Mouse (Mus musculus): ENCODE measurements at regions not wholly inside any gene's neighbourhood (a gene's known extent, or its start where the extent isn't known, plus 50 kb on each side); places are given as distances from the start of the nearest gene placed in this dataset.

DNA sequence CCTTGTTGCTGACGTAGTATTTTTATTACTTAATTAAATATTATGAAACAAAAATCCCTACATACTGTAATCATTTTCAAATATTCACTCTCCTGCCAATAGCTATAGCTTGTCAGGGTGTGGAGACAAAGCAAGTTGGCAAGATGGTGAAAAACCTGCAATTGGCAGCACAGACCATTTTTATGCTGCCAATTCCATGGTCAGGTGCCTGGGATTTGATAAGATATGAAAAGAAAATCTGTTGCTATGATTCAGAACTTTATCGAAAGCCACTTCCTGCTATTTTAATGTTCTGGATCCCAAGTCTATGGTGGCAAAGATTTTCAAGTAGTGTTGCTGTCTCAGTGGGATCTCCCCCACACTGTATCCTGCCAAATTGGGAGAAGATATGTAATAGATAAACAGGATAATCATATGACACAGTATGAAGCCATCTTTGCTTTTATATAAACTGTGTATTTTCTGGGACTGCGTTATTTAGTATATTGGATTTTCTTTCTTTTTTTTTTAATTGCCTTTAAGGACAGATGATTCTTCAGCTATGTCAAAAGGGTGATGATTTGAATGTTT lies 165.3 kb upstream of the Lrrc3b start:
- ATAC-seq, result no peak

DNA sequence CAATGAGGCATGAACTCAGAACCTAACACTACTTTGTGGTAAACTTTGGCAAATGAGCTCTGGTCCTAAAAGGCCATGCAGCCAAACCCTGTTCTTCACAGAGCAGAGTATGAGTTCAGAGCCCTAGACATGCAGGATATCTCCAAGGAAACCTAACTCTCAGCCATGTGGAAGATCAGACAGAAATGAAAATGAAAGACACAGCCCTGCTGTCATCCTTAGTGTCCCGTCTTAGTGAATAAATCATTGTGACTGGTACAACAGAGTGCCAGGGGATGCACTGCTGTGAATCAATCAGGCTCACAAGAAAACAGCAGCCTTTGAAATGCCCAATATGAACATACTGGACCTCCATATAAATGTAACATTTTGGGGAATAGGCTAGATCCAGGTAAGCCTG lies 171.4 kb upstream of the Lrrc3b start:
- no peak for ATAC-seq

DNA sequence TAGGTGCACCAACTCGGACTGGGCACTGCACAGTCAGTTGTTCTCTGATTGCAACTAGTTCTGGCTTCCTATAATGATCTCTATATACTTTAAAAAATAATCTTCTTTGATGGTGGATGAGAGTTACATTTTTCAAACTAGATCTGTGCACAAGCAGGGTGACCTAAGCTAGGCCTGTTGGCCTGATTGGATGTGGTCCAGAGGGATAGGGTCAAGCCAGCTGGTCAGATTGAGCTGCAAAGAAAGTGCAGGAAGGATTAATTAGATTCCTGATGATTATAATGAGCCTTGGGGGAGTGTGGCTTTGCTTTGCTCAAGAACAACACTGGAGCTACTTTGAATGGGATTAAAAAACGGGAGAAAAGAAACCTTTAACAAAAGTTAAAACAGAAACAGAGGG lies 195.8 kb upstream of the Lrrc3b start:
- no peak for ATAC-seq

DNA sequence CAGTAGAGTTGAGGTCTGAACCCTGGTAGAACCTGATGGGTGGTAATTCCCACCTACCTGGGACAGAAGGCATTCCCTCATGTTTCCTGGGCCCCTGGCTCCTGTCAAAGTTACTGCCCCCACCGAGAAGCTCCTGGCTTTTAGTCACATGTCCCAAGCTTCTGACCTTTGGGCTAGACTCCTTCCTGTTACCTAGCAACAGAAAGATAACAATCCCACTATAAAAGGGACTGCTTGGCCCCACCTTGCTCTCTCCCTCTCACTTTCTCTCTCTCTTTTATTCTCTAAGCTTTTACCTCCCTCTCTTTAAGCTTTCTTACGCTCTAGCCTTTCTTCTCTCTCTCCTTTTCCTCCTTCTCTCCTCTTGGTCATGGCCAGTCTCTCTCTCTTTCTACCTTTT lies 198.9 kb upstream of the Lrrc3b start:
- ATAC-seq, result no peak

DNA sequence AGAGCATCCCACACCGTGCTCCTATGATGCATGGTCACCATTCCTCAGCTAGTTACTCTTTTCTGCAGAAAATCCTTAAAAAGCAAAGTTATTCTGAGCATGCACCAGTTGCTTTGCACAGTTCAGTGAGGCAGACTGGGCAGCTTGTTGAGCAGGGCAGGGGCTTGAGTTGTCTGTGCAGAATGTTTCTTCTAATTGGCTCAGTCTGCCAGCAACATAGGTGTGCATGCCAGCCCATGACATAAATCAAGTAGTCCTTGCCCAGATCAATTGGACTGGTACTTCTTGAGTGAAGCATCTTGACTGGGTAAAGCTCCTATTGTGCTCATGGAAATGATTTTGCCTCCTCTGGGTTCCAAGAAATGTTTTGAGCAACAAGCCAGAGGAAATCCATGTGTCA lies 200.1 kb upstream of the Lrrc3b start:
- ATAC-seq, result no peak

DNA sequence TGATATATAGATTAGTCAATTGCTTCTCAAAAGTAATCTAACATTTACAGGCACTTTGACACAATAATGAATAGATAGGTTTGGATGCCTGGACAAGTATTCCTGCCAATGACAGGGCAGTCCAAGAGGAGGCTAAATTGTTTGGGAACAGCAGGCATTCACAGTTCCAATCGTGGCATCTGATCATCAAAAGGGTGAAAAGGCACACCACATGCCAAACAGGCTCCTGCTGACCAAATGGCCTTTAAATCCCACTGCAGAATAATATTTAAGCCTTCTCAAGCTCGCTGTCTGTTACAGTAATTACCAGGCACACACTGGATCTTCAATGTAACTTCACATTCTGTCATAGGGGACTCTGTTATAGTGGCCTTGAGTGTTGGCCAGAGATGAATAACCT lies 222.1 kb upstream of the Lrrc3b start:
- no peak for ATAC-seq

DNA sequence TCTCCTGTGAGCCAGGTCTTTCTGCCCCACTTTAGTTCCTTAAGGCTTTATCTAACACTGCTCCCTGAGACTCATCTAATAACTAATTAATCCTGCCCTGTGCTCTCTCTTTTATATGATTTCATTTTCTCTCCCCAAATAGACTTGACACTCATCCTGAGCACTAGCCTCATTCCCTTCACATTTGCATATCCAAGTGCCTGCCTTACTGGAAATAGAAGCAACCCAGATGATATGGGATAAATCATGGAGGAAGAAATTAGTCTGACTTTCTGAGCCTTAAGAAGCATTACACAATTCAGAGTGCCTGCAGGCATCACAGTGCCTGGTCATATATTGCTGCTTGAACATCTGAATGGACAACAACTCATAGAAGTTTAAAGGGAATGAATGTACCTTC lies 233.5 kb upstream of the Lrrc3b start:
- ATAC-seq, result no peak

DNA sequence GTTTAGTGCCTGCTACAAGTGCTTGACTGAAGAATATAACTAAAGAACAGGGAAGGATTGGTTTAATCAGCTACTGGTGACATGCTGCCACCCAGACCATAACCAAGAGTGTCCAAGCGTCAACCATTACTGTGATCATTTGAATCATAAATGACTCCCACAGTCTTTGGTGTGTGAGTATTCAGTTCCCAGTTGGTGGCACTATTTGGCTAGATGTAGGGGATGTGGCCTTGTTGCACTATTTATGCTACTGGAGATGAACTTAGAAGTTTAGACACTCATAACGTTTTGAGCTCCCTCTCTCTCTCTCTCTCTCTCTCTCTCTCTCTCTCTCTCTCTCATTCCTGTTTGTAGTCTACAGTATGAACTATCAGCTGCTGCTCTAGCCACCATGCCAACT lies 238.4 kb upstream of the Lrrc3b start:
- ATAC-seq, result no peak

DNA sequence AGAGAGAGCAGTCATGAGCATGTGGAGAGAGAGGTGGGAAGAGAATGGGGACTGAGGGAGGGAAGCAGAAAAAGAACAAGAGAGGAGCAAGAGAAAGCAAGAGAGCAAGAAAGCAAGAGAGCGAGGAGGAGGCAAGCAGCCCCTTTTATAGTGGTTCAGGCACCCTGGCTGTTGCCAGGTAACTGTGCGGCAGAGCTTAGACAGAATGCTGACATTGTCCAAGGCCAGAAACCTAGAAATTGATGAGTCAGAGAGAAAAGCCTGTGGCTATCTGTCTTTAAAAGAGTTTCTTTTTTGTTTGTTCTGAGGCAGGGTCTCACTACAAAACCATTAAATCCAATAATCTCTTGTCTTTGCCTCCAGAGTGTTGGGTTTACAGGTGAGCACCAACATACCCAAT lies 240.7 kb upstream of the Lrrc3b start:
- no peak for ATAC-seq

DNA sequence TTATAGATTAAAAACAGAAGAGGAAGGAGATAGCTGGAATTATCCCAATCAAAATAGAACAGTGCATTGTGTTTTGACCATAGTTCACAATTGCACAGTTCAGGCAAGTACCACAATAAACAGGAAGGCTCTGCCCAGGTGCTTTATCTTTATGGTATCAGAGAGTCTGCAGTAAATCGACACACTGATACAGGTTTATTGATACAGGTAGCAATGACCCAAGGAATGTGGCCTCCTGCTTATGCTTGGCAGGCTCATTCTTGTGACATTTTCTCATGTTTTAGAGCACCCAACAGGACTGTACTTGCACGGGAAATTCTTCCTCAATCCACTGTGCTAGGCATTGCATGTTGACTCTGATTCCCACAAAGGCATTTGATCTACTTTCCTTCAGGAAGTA lies 259.2 kb upstream of the Lrrc3b start:
- ATAC-seq, result no peak

DNA sequence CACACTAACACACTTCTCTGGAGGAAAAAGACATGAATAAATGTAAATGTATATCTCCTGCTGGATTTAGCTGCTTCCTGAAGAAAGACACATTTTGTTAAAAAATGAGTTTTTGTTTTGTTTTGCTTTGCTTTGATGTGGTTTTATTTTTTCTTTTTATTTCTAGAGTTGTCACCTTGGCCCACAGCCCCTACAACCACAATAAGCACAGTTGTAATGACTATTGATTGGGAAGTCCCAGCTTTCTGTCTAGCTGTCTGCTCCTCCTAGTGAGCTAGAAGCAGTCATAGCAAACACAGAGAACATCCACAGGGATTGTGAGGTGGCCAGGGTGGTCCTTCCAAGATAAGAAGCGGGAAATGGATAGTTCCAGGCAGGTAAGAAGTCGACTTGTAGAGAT lies 259.8 kb upstream of the Lrrc3b start:
- ATAC-seq, result peak; percentile 65

DNA sequence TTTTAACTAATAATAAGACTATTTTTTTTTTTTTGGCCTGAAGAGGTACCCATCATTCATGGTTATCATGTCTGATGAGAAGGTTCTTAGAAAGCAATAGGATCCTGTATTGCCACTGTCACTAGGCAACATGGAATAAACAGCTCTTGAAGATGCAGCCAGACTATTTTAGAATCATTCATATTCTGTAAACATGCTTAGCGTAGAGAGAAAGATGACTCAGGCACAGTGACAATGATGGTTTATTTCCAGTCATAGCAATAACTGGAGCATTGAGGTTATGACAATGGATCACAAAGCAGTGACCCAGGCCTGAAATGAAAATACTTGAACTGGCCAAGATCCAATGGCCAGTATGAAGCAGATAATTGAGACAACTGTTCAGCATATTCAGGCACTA lies 283.3 kb upstream of the Lrrc3b start:
- no peak for ATAC-seq

DNA sequence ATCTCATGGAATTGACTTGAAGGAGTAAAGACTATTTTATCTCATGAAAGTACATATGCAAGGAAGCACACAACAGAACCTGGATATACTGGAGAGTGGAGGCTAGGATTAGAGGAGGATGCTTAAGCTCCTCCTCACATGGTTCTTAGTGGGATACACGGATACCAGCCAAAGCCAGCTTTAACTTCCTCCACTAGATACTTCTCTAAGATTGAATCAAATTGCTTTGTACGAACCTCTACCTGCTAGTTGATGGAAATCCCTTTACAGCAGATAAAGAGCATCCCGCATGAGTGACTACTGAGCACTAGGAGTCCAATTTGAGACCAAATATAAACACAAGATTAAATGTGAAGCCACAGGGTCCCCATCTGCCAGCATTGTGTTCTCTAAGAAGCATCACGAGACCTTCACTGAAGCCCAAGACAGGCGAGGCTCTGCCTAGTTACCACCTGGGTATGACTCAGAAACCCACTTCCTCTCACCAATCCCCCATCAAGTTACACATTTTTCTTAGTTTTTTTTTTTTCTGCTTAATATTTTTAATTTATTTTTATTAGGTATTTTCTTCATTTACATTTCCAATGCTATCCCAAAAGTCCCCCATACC lies 307.9 kb upstream of the Lrrc3b start:
- ATAC-seq, result peak; percentile 99

DNA sequence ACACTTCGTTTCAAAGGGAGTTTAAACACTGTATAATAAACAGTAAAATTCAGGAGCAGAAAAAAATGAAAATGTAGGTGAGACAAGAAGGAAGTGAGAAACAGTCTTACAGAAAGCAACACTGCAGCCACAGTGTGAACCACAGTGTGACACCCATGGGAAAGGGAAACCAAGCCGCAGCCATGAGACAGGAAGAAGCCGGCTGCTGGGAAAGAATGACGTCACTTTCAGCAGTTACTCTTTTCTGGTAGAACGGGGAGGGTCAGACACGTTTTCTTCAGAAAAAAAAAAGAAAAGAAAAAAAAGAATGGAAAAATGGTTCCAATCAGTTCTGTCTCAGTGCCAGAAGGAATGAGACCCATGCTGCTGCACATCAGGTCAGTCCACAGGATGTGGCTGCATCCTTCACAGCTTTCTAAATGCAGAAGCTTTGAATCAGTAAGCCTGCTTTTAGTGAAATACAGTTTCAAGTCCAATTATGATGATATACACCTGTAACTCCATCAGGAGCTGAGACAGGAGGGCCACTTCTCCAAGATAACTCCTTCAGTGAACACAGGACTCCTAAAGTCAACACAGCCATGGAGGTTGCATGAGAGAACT lies 331.2 kb upstream of the Lrrc3b start:
- peak; percentile 91 for ATAC-seq

DNA sequence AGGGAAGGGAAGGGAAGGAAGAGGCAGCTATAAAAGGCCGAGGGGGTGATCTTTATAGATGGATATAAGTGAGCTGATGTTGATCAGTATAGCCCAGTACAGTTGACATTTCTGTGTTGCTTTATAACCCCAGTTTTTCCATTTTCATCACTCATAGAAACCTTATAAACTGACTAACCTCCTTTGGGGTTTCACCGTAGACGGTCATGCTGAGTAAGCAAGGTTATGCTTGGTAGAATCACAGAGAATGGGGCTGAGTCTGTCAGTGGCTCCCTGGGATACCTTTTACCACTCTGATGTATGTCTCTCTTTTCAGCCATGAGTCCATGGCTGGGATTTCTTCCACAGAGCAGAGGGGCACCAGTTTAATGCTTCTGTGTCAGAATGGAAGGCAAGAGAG lies 345.9 kb upstream of the Lrrc3b start:
- peak; percentile 73 for ATAC-seq

DNA sequence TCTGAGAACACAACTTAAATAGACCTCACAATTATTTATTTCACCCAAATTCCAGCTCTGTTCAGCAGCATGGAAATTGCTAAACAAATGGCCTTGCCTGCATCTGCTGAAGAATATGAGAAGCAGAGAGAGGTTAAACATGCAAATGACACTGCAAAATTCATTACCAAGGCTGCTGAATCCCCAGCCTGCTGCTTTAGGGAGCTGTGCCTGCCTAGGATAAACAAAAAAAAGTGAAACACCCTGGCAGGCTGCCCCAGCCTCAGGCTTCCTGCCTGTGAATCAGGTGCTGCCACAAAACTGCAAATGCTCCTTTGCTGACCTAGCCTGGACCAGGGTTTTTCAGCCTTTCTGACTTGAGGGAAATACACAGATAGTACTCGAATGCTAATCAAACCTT lies 346.4 kb upstream of the Lrrc3b start:
- no peak for ATAC-seq

DNA sequence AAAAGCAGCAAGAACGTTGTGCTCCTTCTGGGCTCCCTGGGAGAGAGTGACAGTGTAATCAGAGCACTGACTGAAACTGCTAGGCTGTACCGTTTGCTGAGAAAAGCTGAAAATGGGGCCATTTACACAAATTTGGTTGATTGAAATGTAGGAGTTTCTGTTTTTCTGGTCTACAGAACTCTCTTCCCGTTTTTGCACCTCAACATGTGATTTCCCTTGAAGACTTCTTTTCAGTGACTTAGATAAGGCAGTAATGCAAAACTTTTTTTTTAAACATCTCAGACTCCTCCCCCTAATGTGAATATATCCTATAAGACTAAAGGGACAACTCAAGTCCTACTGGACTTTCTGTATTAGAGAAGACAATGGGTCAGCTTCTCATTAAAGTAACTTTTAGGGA lies 356.9 kb upstream of the Lrrc3b start:
- ATAC-seq, result no peak

DNA sequence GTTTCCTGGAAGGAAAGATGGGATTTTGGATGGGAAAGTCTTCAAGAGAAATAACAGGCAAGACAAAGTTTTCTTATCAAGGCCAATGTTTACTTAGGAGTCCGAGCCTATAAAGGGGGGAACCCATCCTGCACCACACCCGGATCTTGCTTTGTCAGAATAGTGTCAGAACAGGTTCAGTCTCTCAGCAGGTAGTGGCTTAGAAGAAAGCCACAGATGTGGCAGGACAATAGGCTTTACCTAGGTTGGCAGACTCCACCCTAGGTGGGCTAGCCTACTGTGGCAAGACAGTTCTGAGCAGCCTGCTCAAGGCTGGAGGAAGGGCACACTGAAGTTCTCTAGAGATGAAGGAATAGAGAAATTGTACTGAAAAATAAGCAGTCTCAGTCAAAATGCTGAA lies 358.2 kb upstream of the Lrrc3b start:
- no peak for ATAC-seq

DNA sequence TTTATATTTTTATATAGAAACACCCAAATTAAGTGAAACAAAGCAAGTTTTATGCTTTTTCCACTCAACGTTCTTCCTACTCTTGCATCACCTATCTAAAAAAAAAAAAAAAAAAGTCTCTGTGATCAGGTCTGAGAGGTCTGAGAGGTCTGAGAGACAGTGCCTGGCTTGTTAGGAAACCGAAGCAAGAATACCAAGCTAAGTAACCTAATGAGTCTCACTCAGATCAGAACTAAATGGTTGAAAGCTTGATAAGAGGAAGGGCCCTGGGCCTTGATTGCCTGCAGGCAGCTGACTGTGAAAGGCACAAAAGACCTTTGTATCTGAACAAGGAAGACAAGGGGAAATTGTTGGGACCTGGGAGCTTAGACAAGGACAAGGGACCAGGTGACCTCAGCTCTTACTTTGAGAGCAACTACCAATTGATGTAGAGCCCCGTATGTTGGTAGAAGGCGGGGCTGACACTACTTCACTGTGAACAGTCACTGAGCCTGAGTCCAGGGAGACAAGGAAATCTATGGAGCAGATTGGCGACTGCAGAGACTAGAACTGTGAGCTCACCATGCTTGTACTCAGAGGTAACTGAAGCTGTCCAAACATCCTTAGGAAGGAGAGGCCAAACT lies 362.8 kb upstream of the Lrrc3b start:
- no peak for ATAC-seq

DNA sequence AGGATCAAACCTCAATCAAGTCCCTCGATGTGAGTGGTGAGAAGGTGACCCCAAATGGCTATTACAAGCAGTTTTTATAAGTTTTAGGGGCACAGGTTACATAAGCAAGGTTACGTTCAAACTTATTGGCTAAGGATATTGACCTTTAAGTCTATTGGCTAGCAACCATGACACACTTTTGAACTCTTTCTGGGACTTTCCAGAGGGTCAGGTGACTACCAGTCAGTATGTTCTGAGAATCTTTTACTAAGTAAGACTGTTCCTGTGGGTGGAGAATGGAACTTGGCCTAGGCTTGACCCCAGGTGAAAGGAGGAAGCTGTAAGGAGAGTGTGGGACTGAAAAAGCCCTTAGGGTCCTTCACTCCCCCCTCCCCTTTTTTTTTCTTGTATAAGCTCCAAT lies 370.3 kb upstream of the Lrrc3b start:
- peak; percentile 80 for ATAC-seq

DNA sequence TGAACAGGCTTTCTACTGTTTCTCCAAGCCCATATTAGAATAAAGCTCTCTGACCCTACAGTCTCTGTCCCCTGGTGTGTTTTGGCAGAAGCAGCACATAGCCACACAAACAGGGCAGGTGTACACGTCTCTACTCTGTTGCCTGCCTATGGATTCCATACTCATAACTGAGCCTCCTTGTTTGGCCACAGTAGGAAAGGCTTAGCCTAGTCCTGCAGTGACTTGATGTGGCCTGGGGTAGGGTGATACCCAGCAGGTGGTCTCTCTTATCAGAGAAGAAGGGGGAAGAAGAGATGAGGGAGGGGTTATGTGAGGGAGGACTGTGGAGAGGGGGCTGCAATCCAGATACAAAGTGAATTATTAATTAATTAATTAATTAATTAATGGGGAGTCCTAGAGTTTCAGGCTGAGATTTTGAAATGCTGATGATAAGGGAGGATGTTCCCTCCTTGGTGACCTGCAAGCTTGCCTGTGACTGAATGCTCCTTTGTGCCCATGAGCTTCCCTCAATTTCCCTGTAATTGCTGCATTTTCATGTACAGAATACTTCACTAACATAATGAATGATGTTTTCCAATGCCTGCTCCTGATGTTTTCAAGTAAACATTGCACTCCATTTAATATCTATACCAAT lies 402.7 kb upstream of the Lrrc3b start:
- no peak for ATAC-seq

DNA sequence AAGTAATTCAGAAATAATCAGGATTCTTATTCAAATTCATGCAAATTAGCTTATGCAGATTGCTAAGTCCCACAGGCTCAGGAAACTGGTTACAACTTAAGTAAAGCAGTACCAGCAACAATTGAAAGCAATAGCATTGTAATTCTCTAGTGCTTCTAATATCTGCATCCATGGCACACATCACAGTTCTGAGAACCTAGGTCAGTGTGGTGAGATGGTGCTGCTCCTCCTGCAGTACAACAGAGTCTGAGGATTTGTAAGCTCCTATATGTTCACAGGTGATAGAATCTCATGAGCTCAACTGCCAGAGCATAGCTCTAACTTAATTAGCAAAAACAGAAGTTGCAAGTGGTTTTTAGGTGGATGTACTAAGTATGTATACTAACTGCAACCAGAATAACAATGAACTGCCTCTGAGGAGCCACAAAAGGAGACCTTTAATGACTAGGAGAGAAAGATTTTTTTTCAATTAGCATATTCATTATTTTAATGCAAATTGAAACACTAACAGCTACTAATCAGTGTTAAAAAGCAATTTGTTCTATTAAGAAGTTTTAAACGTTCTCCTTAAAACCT lies 403.3 kb upstream of the Lrrc3b start:
- ATAC-seq, result no peak

DNA sequence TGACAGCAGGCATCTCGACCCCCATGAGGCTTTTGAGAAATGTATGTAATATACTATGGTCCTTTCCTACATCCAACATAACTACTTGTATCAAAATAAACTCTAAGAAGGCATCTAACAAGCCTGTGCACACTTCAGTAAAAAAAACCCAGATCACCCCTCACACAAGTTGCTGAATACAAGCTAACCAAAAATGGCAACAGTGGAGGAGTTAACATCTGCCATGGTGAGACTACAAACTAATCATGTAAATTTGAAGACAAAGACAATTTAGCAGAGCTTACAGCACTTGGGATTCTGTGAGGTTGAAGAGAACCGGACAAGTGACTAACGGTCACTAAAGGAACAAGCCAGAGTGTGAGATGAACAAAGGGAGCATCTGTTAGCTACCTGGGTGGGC lies 380.6 kb upstream of the Ngly1 start:
- ATAC-seq, result no peak

DNA sequence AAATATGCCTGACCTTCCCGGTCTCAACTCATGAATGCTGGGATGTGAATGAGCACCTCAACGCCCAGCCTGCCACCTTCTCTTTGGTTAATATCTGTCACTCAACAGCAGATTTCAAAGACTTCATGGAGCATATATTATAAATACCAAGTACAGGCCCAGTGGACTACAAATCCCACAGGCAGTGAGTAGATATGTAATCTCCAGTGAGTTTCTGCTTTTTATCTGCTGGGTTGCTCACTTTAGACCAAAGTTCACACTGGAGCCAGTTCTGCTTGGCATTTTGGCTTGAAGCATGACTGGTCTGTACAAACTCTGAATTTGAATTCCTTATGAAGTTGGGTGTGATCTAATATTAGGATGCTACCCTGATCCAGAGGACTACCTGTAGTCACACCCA lies 377.1 kb upstream of the Ngly1 start:
- no peak for ATAC-seq
